Mouse (Mus musculus): Measurements from ENCODE around the gene Tmem109. TPM values are rescaled to one million over a fixed set of nuclear protein-coding genes. Genes with fewer than 3 reads are reported as not detected.

Tmem109 gene
- polyA plus RNA-seq, 1 experiment from 2014 or later: 46.0 TPM

DNA sequence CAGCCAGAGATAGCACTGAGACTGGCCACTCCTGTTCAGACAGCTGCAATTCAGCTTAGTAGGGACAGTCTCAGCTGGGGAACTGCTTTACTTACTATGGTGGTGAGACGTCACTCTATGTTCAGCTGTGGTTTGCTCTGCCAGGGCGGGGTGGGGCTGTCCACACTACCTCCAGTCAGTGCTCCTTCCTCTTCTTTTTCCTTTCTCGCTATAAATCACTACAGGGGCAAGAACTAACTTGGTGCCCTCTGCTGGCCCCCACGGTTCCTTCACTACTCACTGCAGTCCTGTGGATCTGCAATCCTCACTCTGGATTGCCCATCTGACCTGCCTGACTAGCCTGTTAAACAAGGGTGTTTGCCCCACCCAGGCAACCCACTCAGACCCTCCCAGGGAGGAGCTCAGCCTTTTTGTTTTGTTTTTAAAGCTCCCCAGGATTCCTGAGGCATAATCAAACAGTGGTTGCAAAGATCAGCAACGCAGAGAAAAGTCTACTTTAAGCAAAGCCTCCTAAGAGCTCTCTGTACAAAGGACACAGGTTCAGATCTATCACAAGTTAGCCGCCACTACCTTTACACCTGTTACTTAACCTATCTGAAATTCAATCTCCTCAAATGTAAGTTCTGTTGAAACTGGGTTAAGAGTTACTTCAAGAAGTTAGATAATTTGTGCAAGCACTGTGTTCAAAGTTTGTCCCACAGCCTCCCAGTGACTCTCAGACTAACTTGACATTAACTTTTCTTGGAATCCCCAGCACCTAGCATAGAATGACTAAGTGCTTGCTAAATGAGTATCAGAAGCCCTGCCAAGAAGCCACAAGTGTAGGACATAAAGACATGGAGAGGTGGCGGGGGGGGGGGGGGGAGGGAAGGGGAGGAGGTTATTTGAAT lies 1.5 kb downstream of the Tmem109 start:
- Histone ChIP-seq H3K4me2 (replicated peaks) (peak overlapping the region; percentile 86), H3K4me3 (peak overlapping the region; percentile 58), H3K9ac (peak overlapping the region; percentile 73), H3K36me3 (peaks cover 4% of the 10 kb centered on the region; the same call in 1 of the 2 replicates), H3K27me3 (no peaks in the 10 kb centered on the region), H3K4me1 (peaks cover 17% of the 10 kb centered on the region), H3K9me3 (replicated peaks) (peaks cover 4% of the 10 kb centered on the region; the same call in 1 of the 2 replicates), H3K27ac (peak overlapping the region; percentile 97)
- ATAC-seq (ENCODE audit: low FRiP score): 0 out of 2 replicates have a peak, but pooled peaks have one; percentile 0
- 50% methylated on average over 6 of the region's 7 CpGs for WGBS

GRCm38 (mm10) chr19:10878201-10878837 lies 3.5 kb downstream of the Tmem109 start:
- 93% methylated on average over 7 of the region's 7 CpGs for WGBS
- no peak for ATAC-seq (ENCODE audit: low FRiP score)
- peaks cover 15% of the 10 kb centered on the region for H3K36me3 ChIP-seq
- H3K4me1 ChIP-seq: peaks cover 17% of the 10 kb centered on the region
- H3K9ac ChIP-seq: no peak overlapping the region; the same call in 1 of the 2 replicates
- H3K4me2 ChIP-seq (replicated peaks): no peak overlapping the region
- no peaks in the 10 kb centered on the region for H3K27me3 ChIP-seq
- H3K4me3 ChIP-seq: no peak overlapping the region
- H3K27ac ChIP-seq: no peak overlapping the region
- no peaks in the 10 kb centered on the region for H3K9me3 ChIP-seq (replicated peaks)

- Histone ChIP-seq H3K9ac (0 out of 2 replicates have a peak overlapping the region, but pooled peaks have one; percentile 13), H3K27ac (no peak overlapping the region), H3K9me3 (replicated peaks) (no peaks in the 10 kb centered on the region), H3K4me1 (peaks cover 32% of the 10 kb centered on the region), H3K4me2 (replicated peaks) (no peak overlapping the region), H3K36me3 (peaks cover 47% of the 10 kb centered on the region), H3K27me3 (no peaks in the 10 kb centered on the region), H3K4me3 (no peak overlapping the region)
- no peak for ATAC-seq (ENCODE audit: low FRiP score)
- 72% methylated on average over 14 of the region's 14 CpGs for WGBS
Measured at GRCm38 (mm10) chr19:10871328-10871961, 10.4 kb downstream of the Tmem109 start.

GRCm38 (mm10) chr19:10870676-10871075 lies 11.1 kb downstream of the Tmem109 start:
- Histone ChIP-seq H3K4me2 (replicated peaks) (no peak overlapping the region), H3K36me3 (peaks cover 55% of the 10 kb centered on the region), H3K4me1 (peaks cover 32% of the 10 kb centered on the region), H3K27me3 (no peaks in the 10 kb centered on the region), H3K27ac (no peak overlapping the region), H3K9me3 (replicated peaks) (no peaks in the 10 kb centered on the region), H3K9ac (0 out of 2 replicates have a peak overlapping the region, but pooled peaks have one; percentile 13), H3K4me3 (no peak overlapping the region)
- 95% methylated on average over 3 of the region's 3 CpGs for WGBS
- ATAC-seq (ENCODE audit: low FRiP score): no peak

DNA sequence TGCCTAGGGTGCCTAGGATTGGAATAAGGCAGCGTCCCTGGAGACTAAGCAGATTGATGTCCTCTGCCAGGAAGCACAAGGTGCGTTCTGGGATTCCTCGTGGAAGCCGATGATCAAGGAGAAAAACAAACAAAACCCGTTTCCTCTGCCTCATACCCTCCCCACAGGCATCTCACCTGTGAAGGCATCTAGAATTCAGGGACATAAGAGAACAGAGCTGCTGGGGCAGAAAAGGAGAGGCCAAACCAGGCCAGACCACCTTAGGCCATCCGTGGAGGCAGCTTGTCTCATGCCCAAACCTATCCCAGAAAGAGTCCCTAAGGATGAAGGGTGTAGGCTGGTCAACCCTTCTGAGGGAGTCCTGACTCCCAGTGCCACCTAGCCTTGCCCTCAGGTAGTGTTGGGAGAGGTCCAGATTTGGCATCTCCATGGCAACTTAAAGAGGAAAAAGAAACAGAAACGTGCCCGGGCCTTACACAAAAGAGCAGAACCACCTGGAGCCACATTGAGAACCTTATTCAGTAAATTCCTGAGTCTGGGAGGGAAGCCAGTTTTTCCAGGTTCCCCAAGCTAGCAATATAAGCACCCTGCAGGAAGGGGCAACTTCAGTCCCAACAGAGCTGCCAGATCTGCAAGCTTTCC lies 11.8 kb downstream of the Tmem109 start, which contains the start of gene Tmem132a:
Gene Tmem132a, minus strand, starts transcription at position 55 of the 642 bp plus-strand sequence.
- peak; percentile 35 for ATAC-seq (ENCODE audit: low FRiP score)
- 1% methylated on average over 8 of the region's 8 CpGs for WGBS
- peaks cover 62% of the 10 kb centered on the region for H3K36me3 ChIP-seq

GRCm38 (mm10) chr19:10869241-10869885 lies 12.4 kb downstream of the Tmem109 start:
- Histone ChIP-seq H3K4me2 (replicated peaks) (peak overlapping the region; percentile 89), H3K9ac (peak overlapping the region; percentile 96), H3K27me3 (no peaks in the 10 kb centered on the region), H3K27ac (peak overlapping the region; percentile 95), H3K9me3 (replicated peaks) (no peaks in the 10 kb centered on the region), H3K4me3 (peak overlapping the region; percentile 83), H3K36me3 (peaks cover 67% of the 10 kb centered on the region), H3K4me1 (peaks cover 32% of the 10 kb centered on the region)
- under 1% methylated on average over 38 of the region's 43 CpGs for WGBS
- peak; percentile 95 for ATAC-seq (ENCODE audit: low FRiP score)

More for the DNA sequence above, 11.8 kb downstream of the Tmem109 start, which contains the start of gene Tmem132a:
- peak within 1 kb of the TSS; percentile 89 for H3K4me2 ChIP-seq (replicated peaks)
- peaks cover 32% of the 10 kb centered on the region for H3K4me1 ChIP-seq
- H3K9ac ChIP-seq: peak within 1 kb of the TSS; percentile 96
- H3K4me3 ChIP-seq: peak within 1 kb of the TSS; percentile 83
- no peaks in the 10 kb centered on the region for H3K9me3 ChIP-seq (replicated peaks)
- peak within 1 kb of the TSS; percentile 95 for H3K27ac ChIP-seq
- no peaks in the 10 kb centered on the region for H3K27me3 ChIP-seq

- peak; percentile 24 for ATAC-seq (ENCODE audit: low FRiP score)
- Histone ChIP-seq H3K4me3 (peak overlapping the region; percentile 83), H3K9ac (peak overlapping the region; percentile 96), H3K9me3 (replicated peaks) (no peaks in the 10 kb centered on the region), H3K27ac (peak overlapping the region; percentile 95), H3K27me3 (no peaks in the 10 kb centered on the region), H3K36me3 (peaks cover 67% of the 10 kb centered on the region), H3K4me1 (peaks cover 32% of the 10 kb centered on the region), H3K4me2 (replicated peaks) (peak overlapping the region; percentile 89)
- WGBS: 2% methylated on average over 17 of the region's 17 CpGs
Measured at GRCm38 (mm10) chr19:10868623-10869141, 13.1 kb downstream of the Tmem109 start.

DNA sequence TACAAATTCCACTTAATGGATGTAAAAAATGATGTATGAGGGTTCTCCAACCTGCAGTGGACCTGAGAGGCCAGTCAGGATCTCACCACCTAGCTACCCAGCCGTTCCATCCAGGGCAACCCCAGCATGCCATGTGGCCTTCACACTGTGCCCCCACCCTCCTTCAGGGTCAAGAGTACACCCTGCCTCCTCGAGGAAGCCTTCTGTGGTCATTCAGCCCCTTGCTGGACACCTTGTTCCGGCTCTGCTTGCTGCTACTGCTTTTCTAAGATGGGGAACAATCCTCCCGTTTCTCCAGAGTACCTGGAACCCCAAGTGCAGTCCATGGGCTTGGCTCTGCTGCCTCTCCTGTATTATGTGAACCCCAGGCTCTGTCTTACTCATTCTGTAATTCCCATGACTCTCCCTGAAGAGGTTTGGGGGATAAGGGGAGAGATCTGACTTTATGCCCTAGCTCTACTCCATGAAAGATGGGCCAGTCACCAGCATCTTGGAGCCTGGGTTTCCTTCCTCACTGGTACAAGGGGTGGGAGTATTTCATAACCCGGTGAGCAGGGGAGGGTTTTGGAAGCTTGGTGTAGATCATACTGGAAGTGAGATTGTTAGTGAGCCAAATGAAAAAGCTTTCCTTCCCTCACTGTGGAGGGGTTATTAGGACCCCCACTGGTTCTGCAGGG lies 13.7 kb downstream of the Tmem109 start:
- Histone ChIP-seq H3K9me3 (replicated peaks) (no peaks in the 10 kb centered on the region), H3K4me2 (replicated peaks) (peak overlapping the region; percentile 89), H3K36me3 (peaks cover 67% of the 10 kb centered on the region), H3K27ac (no peak overlapping the region), H3K9ac (peak overlapping the region; percentile 96), H3K27me3 (no peaks in the 10 kb centered on the region), H3K4me3 (peak overlapping the region; percentile 83), H3K4me1 (peaks cover 32% of the 10 kb centered on the region)
- ATAC-seq (ENCODE audit: low FRiP score): no peak
- WGBS: 33% methylated on average over 5 of the region's 5 CpGs

GRCm38 (mm10) chr19:10866351-10866750 lies 15.4 kb downstream of the Tmem109 start:
- H3K4me3 ChIP-seq: no peak overlapping the region
- H3K36me3 ChIP-seq: peaks cover 67% of the 10 kb centered on the region
- H3K9ac ChIP-seq: no peak overlapping the region
- H3K9me3 ChIP-seq (replicated peaks): no peaks in the 10 kb centered on the region
- no peak overlapping the region for H3K27ac ChIP-seq
- peaks cover 32% of the 10 kb centered on the region for H3K4me1 ChIP-seq
- no peaks in the 10 kb centered on the region for H3K27me3 ChIP-seq
- H3K4me2 ChIP-seq (replicated peaks): no peak overlapping the region
- no peak for ATAC-seq (ENCODE audit: low FRiP score)
- WGBS: 91% methylated on average over 13 of the region's 13 CpGs

DNA sequence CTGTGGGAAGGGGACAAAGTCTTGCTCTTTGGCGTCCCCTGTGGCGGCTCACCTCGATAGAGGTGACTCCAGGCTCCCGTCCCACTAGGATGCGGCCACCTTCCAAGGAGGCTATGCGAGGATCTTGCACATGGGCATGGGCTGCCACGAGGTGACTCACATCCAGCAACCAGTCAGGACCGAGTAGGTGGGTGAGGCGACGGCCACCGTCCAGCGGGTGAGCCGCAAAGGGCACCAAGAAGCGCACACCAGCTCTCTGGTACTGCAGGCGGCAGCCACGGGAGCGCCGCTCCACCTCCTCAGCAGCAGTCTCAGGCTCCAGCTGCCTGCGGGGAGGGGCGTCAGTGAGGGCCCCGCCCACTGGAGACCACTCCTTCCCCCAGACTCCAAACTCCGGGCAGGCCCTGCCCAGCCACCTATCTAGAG lies 21.7 kb downstream of the Tmem109 start:
- Histone ChIP-seq H3K4me3 (no peak overlapping the region), H3K4me2 (replicated peaks) (no peak overlapping the region), H3K9me3 (replicated peaks) (no peaks in the 10 kb centered on the region), H3K4me1 (0 out of 2 replicates have a peak, but pooled peaks cover 4% of the 10 kb centered on the region), H3K9ac (no peak overlapping the region), H3K27me3 (no peaks in the 10 kb centered on the region), H3K27ac (no peak overlapping the region), H3K36me3 (peaks cover 93% of the 10 kb centered on the region)
- WGBS: 50% methylated on average over 22 of the region's 22 CpGs
- no peak for ATAC-seq (ENCODE audit: low FRiP score)

All from hindbrain, embryonic 12.5 days (tissue).